Mouse (Mus musculus) heart, embryonic 13.5 days (tissue): ENCODE data around the gene Atf6. TPM values are rescaled to one million over a fixed set of nuclear protein-coding genes. Genes with fewer than 3 reads are reported as not detected.

Experiments
- ATAC-seq: fragments of 200-750 bp; cut with Nextera tagmentation; 2 replicates; pipeline ENCODE4 v1.8.0; 2017; ENCODE audit warnings: moderate TSS enrichment; ENCODE audit not compliant: insufficient number of reproducible peaks, low FRiP score, low TSS enrichment; ENCODE audit errors: extremely low read depth
- H3K27ac ChIP-seq: fragments of 300-500 bp; sonication (generic); replicated peaks from 2 replicates; pipeline ENCODE4 v1.5.1; 2015; ENCODE audit warnings: moderate library complexity, mild to moderate bottlenecking, inconsistent platforms
- H3K27me3 ChIP-seq: fragments of 300-500 bp; sonication (generic); replicated peaks from 2 replicates; pipeline ENCODE4 v1.6.1; 2015; ENCODE audit warnings: mild to moderate bottlenecking, inconsistent platforms
- H3K36me3 ChIP-seq: fragments of 300-500 bp; sonication (generic); 2 replicates; pipeline ENCODE4 v1.6.1; 2015; ENCODE audit warnings: mild to moderate bottlenecking, inconsistent platforms
- H3K4me1 ChIP-seq: fragments of 300-500 bp; sonication (generic); 2 replicates; pipeline ENCODE4 v1.6.1; 2015; ENCODE audit warnings: inconsistent platforms
- H3K4me2 ChIP-seq: fragments of 300-500 bp; sonication (generic); 2 replicates; pipeline ENCODE4 v1.6.1; 2015; ENCODE audit warnings: inconsistent platforms, mild to moderate bottlenecking, moderate library complexity
- H3K4me3 ChIP-seq: fragments of 300-500 bp; sonication (generic); 2 replicates; pipeline ENCODE4 v1.5.1; 2015; ENCODE audit warnings: moderate library complexity, mild to moderate bottlenecking, inconsistent platforms
- H3K9ac ChIP-seq: fragments of 300-500 bp; sonication (generic); 2 replicates; pipeline ENCODE4 v1.6.1; 2015; ENCODE audit warnings: inconsistent platforms, mild to moderate bottlenecking, moderate library complexity
- H3K9me3 ChIP-seq: fragments of 300-500 bp; sonication (generic); 2 replicates; pipeline ENCODE4 v1.6.1; 2016; ENCODE audit warnings: inconsistent platforms
- WGBS: fragments of 180-500 bp; shearing (Covaris S2); methylation state at CpG from one replicate; pipeline ENCODE4 v1.1.7; 2015; ENCODE audit warnings: mixed read lengths; 5-methylcytosine and 5-hydroxymethylcytosine counted together
- polyA plus RNA-seq: library from polyadenylated mRNA; unstranded; fragments of >200 nt; fragmentation: Nextera tagmentation; extraction: Ambion mirVana; gene quantifications from 2 replicates; pipeline ENCODE4 v1.2.1, GENCODE M21; 2015

The Atf6 gene
- polyA plus RNA-seq, 1 experiment from 2014 or later, result 10.1 TPM

GRCm38 (mm10) chr1:170876906-170877305 lies 9.3 kb upstream of the Atf6 start:
- no peak overlapping the region for H3K4me2 ChIP-seq
- no peak overlapping the region for H3K4me3 ChIP-seq
- peaks cover 85% of the 10 kb centered on the region for H3K36me3 ChIP-seq
- H3K9me3 ChIP-seq, result no peaks in the 10 kb centered on the region
- no peak overlapping the region for H3K27ac ChIP-seq
- H3K27me3 ChIP-seq, result no peaks in the 10 kb centered on the region
- H3K9ac ChIP-seq, result no peak overlapping the region
- 57% methylated on average over 5 of the region's 5 CpGs for WGBS
- ATAC-seq, result no peak
- H3K4me1 ChIP-seq, result peaks cover 5% of the 10 kb centered on the region; the same call in 1 of the 2 replicates

GRCm38 (mm10) chr1:170875676-170876075 lies 8.1 kb upstream of the Atf6 start:
- H3K36me3 ChIP-seq, result peaks cover 79% of the 10 kb centered on the region
- no peak for ATAC-seq
- H3K27ac ChIP-seq, result no peak overlapping the region
- H3K4me2 ChIP-seq, result no peak overlapping the region
- H3K4me3 ChIP-seq, result no peak overlapping the region
- H3K9me3 ChIP-seq, result no peaks in the 10 kb centered on the region
- 83% methylated on average over 3 of the region's 3 CpGs for WGBS
- no peak overlapping the region for H3K9ac ChIP-seq
- H3K4me1 ChIP-seq, result peaks cover 5% of the 10 kb centered on the region; the same call in 1 of the 2 replicates
- no peaks in the 10 kb centered on the region for H3K27me3 ChIP-seq

- Histone ChIP-seq H3K4me1 (peaks cover 7% of the 10 kb centered on the region), H3K27me3 (no peaks in the 10 kb centered on the region), H3K9me3 (no peaks in the 10 kb centered on the region), H3K36me3 (peaks cover 48% of the 10 kb centered on the region), H3K27ac (no peak overlapping the region), H3K9ac (no peak overlapping the region), H3K4me3 (no peak overlapping the region), H3K4me2 (no peak overlapping the region)
- WGBS, result 89% methylated on average over 2 of the region's 2 CpGs
- no peak for ATAC-seq
Measured at GRCm38 (mm10) chr1:170871961-170872360, 4.4 kb upstream of the Atf6 start.

DNA sequence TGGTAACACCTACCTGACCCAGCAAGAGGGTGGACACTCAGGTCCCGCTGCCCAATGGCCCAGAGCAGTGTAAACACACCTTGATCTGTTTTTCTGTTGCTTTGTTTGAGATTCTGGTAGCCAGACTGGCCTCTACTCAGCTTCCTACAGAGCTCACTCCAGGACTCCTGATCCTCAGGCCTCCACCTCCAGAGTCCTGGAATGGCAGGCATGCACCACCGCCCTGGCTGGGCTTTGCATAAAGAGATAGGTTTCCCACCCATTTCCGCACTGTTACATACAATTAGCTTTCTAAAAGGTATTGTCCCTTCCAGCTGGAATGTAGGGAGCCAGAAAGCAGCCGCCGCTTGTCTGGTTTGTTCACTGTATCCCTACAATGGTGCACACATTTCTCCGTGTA lies 3.8 kb upstream of the Atf6 start:
- peaks cover 42% of the 10 kb centered on the region for H3K36me3 ChIP-seq
- H3K4me3 ChIP-seq, result no peak overlapping the region
- H3K4me2 ChIP-seq, result no peak overlapping the region
- H3K9me3 ChIP-seq, result no peaks in the 10 kb centered on the region
- no peak overlapping the region for H3K9ac ChIP-seq
- 85% methylated on average over 6 of the region's 6 CpGs for WGBS
- H3K27me3 ChIP-seq, result no peaks in the 10 kb centered on the region
- ATAC-seq, result no peak
- H3K27ac ChIP-seq, result no peak overlapping the region
- H3K4me1 ChIP-seq, result peaks cover 10% of the 10 kb centered on the region

- Histone ChIP-seq H3K9me3 (no peaks in the 10 kb centered on the region), H3K27ac (no peak overlapping the region), H3K9ac (peak overlapping the region; percentile 96), H3K27me3 (no peaks in the 10 kb centered on the region), H3K4me1 (peaks cover 23% of the 10 kb centered on the region), H3K4me2 (peak overlapping the region; percentile 80), H3K36me3 (peaks cover 21% of the 10 kb centered on the region), H3K4me3 (peak overlapping the region; percentile 97)
- 17% methylated on average over 14 of the region's 14 CpGs for WGBS
- no peak for ATAC-seq
Measured at GRCm38 (mm10) chr1:170868905-170869283, 1.3 kb upstream of the Atf6 start.

GRCm38 (mm10) chr1:170868107-170868904 lies 735 bp upstream of the Atf6 start:
- Histone ChIP-seq H3K9me3 (no peaks in the 10 kb centered on the region), H3K36me3 (peaks cover 17% of the 10 kb centered on the region), H3K4me3 (peak overlapping the region; percentile 97), H3K27ac (peak overlapping the region; percentile 90; the same call in 1 of the 2 replicates), H3K9ac (peak overlapping the region; percentile 96), H3K4me2 (peak overlapping the region; percentile 80), H3K4me1 (peaks cover 29% of the 10 kb centered on the region), H3K27me3 (no peaks in the 10 kb centered on the region)
- 1% methylated on average over 33 of the region's 33 CpGs for WGBS
- peak; percentile 67; the same call in 1 of the 2 replicates for ATAC-seq

GRCm38 (mm10) chr1:170866992-170867690 lies 430 bp downstream of the Atf6 start:
- WGBS, result 2% methylated on average over 30 of the region's 30 CpGs
- peak overlapping the region; percentile 97 for H3K4me3 ChIP-seq
- H3K27me3 ChIP-seq, result no peaks in the 10 kb centered on the region
- H3K9ac ChIP-seq, result peak overlapping the region; percentile 96
- H3K27ac ChIP-seq, result peak overlapping the region; percentile 90
- peaks cover 8% of the 10 kb centered on the region for H3K36me3 ChIP-seq
- peaks cover 39% of the 10 kb centered on the region for H3K4me1 ChIP-seq
- ATAC-seq, result peak; percentile 48; the same call in 1 of the 2 replicates
- no peaks in the 10 kb centered on the region for H3K9me3 ChIP-seq
- peak overlapping the region; percentile 80 for H3K4me2 ChIP-seq

- Histone ChIP-seq H3K4me1 (peaks cover 54% of the 10 kb centered on the region), H3K36me3 (no peaks in the 10 kb centered on the region), H3K4me3 (no peak overlapping the region), H3K4me2 (peak overlapping the region; percentile 80), H3K9ac (no peak overlapping the region; the same call in 1 of the 2 replicates), H3K9me3 (no peaks in the 10 kb centered on the region), H3K27me3 (no peaks in the 10 kb centered on the region), H3K27ac (0 out of 2 replicates have a peak overlapping the region, but pooled peaks have one; percentile 34)
- 49% methylated on average over 5 of the region's 5 CpGs for WGBS
- no peak for ATAC-seq
Measured at GRCm38 (mm10) chr1:170865406-170865805, 2.2 kb downstream of the Atf6 start.

DNA sequence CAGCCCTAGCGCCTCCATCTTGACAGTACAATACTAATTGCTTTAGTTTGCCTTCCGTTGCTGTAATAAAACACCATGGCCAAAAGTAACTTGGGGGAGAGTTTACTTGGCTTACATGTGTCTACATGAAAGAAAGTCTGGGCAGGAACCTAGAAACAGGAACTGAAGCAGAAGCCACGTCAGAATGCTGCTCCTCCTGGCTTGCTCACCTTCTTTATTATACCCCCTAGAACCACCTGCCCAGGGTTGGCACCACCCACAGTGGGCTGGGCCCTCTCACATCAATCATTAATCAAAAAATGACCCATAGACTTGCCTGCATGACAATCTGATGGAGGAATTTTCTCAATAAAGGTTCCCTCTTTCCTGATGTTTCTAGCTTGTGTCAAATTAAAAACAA lies 2.8 kb downstream of the Atf6 start:
- H3K4me1 ChIP-seq, result peaks cover 54% of the 10 kb centered on the region
- WGBS, result 81% methylated on average over 3 of the region's 3 CpGs
- no peaks in the 10 kb centered on the region for H3K27me3 ChIP-seq
- H3K9ac ChIP-seq, result no peak overlapping the region
- no peak overlapping the region for H3K4me3 ChIP-seq
- no peak overlapping the region for H3K4me2 ChIP-seq
- no peaks in the 10 kb centered on the region for H3K9me3 ChIP-seq
- H3K27ac ChIP-seq, result no peak overlapping the region
- H3K36me3 ChIP-seq, result no peaks in the 10 kb centered on the region
- ATAC-seq, result no peak

DNA sequence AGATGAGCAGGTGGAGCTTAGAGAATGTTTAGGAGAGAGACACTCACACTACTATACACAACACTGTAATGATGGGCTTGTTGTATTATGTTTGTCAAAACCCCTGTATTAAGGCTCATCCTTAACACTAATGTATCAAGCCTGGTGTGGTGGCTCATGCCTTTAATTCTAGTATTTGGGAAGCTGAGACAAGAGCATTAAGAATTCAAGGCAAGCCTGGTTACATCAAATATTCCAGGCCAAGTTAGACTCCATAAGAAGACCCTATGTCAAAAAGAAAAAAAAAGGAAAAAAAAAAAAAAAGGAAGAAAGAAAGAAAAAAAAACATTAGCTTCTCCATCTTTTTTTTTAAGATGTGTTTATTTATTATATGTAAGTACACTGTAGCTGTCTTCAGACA lies 3.3 kb downstream of the Atf6 start:
- no peak overlapping the region for H3K27ac ChIP-seq
- H3K4me1 ChIP-seq, result peaks cover 52% of the 10 kb centered on the region
- H3K4me2 ChIP-seq, result no peak overlapping the region
- no peak overlapping the region for H3K9ac ChIP-seq
- H3K4me3 ChIP-seq, result no peak overlapping the region
- no peaks in the 10 kb centered on the region for H3K9me3 ChIP-seq
- ATAC-seq, result no peak
- no peaks in the 10 kb centered on the region for H3K27me3 ChIP-seq
- H3K36me3 ChIP-seq, result no peaks in the 10 kb centered on the region

GRCm38 (mm10) chr1:170863033-170863432 lies 4.5 kb downstream of the Atf6 start:
- H3K9ac ChIP-seq, result no peak overlapping the region
- no peaks in the 10 kb centered on the region for H3K9me3 ChIP-seq
- no peak overlapping the region for H3K4me3 ChIP-seq
- WGBS, result 52% methylated on average over 4 of the region's 4 CpGs
- H3K27me3 ChIP-seq, result no peaks in the 10 kb centered on the region
- ATAC-seq, result no peak
- H3K4me1 ChIP-seq, result peaks cover 51% of the 10 kb centered on the region
- no peaks in the 10 kb centered on the region for H3K36me3 ChIP-seq
- H3K27ac ChIP-seq, result peak overlapping the region; percentile 31; the same call in 1 of the 2 replicates
- peak overlapping the region; percentile 20; the same call in 1 of the 2 replicates for H3K4me2 ChIP-seq
